Mouse (Mus musculus) layer of hippocampus, postnatal 14 days (tissue): ENCODE data around the gene Defb45. TPM values are rescaled to one million over a fixed set of nuclear protein-coding genes. Genes with fewer than 3 reads are reported as not detected.

Experiments used
- total RNA-seq, 2 experiments: library from RNA; stranded (reverse); gene quantifications; 2 replicates each; pipeline ENCODE4 v1.2.3; 2021

Defb45 gene
- total RNA-seq, 2 experiments from 2014 or later = not detected

Other genes with a start within 250 kb of the Defb45 start
- 10 to 100 TPM; 33.0 to 39.6 TPM for gene Nrsn2, start 222.8 kb downstream of the Defb45 start, total RNA-seq
- gene Sox12, start 201.3 kb downstream of the Defb45 start, total RNA-seq = 10 to 100 TPM; 21.4 to 23.1 TPM
- gene Zcchc3, start 184.4 kb downstream of the Defb45 start, total RNA-seq = 10 to 100 TPM in 1 of 2 experiments, 1 to 10 TPM in 1; 9.8 to 10.8 TPM
- gene 6820408C15Rik, start 183.8 kb downstream of the Defb45 start, total RNA-seq = 1 to 10 TPM; 2.9 to 4.2 TPM
- not detected for gene Defb23, start 134.8 kb downstream of the Defb45 start, total RNA-seq
- gene Defb20, start 122.3 kb downstream of the Defb45 start, total RNA-seq = not detected
- gene Defb22, start 109.3 kb downstream of the Defb45 start, total RNA-seq = not detected
- gene Defb26, start 87.7 kb downstream of the Defb45 start, total RNA-seq = not detected
- not detected for gene Defb28, start 81.1 kb downstream of the Defb45 start, total RNA-seq
- not detected for gene Defb29, start 59.3 kb downstream of the Defb45 start, total RNA-seq
- not detected for gene Gm17416, start 30.1 kb downstream of the Defb45 start, total RNA-seq
- gene Defb21, start 26.7 kb downstream of the Defb45 start, total RNA-seq = not detected
- not detected for gene Defb19, start 19.1 kb downstream of the Defb45 start, total RNA-seq
- gene Defb36, start 4.9 kb upstream of the Defb45 start, total RNA-seq = not detected
- not detected for gene Defb25, start 23.7 kb upstream of the Defb45 start, total RNA-seq
- under 1 TPM; 0.72 to 0.83 TPM for gene Rem1, start 27.6 kb upstream of the Defb45 start, total RNA-seq
- gene H13, start 70.1 kb upstream of the Defb45 start, total RNA-seq = 10 to 100 TPM; 84.9 to 86.7 TPM
- 10 to 100 TPM; 25.4 to 25.7 TPM for gene Mcts2, start 87.6 kb upstream of the Defb45 start, total RNA-seq
- 10 to 100 TPM; 32.9 to 35.8 TPM for gene Id1, start 136.9 kb upstream of the Defb45 start, total RNA-seq
- gene Cox4i2, start 154.8 kb upstream of the Defb45 start, total RNA-seq = 1 to 10 TPM; 2.9 to 3.6 TPM
- gene Bcl2l1, start 232.3 kb upstream of the Defb45 start, total RNA-seq = 100 to 1,000 TPM; 124 to 128 TPM
- 1 to 10 TPM; 2.5 to 4.7 TPM for gene Tpx2, start 248.6 kb upstream of the Defb45 start, total RNA-seq